Mouse (Mus musculus) gastrocnemius, postnatal 10 days (tissue): ENCODE measurements at regions not wholly inside any gene's neighbourhood (a gene's known extent, or its start where the extent isn't known, plus 50 kb on each side); places are given as distances from the start of the nearest gene placed in this dataset.
"Not testable (repeated sequence)": the region's sequence is repeated elsewhere in the genome, so short reads cannot be mapped to it uniquely, and the experiment has no call there.

Source experiments
- DNase-seq: peaks from one replicate; pipeline ENCODE4 v3.0.0; 2021; ENCODE audit warnings: mixed read lengths

- DNase-seq = no peak
Observed at GRCm38 (mm10) chr12:10445738-10446137, 55.2 kb downstream of the Rdh14 start.

- DNase-seq = no peak
Observed at GRCm38 (mm10) chr12:10457960-10458655, 67.5 kb downstream of the Rdh14 start.

GRCm38 (mm10) chr12:10461796-10462195 is 71.2 kb downstream of the Rdh14 start:
- no peak for DNase-seq

GRCm38 (mm10) chr12:10462956-10463355 is 72.4 kb downstream of the Rdh14 start:
- peak; percentile 55 for DNase-seq

GRCm38 (mm10) chr12:10473986-10474385 is 83.4 kb downstream of the Rdh14 start:
- no peak for DNase-seq

GRCm38 (mm10) chr12:10480781-10481180 is 90.2 kb downstream of the Rdh14 start:
- DNase-seq = no peak

GRCm38 (mm10) chr12:10482294-10483010 is 91.9 kb downstream of the Rdh14 start:
- no peak for DNase-seq

GRCm38 (mm10) chr12:10506721-10507120 is 116.1 kb downstream of the Rdh14 start:
- DNase-seq = no peak

- no peak for DNase-seq
Observed at GRCm38 (mm10) chr12:10513526-10513925, 123.0 kb downstream of the Rdh14 start.

GRCm38 (mm10) chr12:10514278-10514677 is 123.7 kb downstream of the Rdh14 start:
- no peak for DNase-seq

GRCm38 (mm10) chr12:10524509-10525286 is 134.1 kb downstream of the Rdh14 start:
- no peak for DNase-seq

- DNase-seq = no peak
Observed at GRCm38 (mm10) chr12:10525934-10526333, 135.4 kb downstream of the Rdh14 start.

- DNase-seq = no peak
Observed at GRCm38 (mm10) chr12:10529077-10529476, 138.5 kb downstream of the Rdh14 start.

- DNase-seq = no peak
Observed at GRCm38 (mm10) chr12:10530996-10531395, 140.4 kb downstream of the Rdh14 start.

- DNase-seq = no peak
Observed at GRCm38 (mm10) chr12:10533971-10534370, 143.4 kb downstream of the Rdh14 start.

GRCm38 (mm10) chr12:10536239-10536638 is 145.7 kb downstream of the Rdh14 start:
- DNase-seq = no peak

GRCm38 (mm10) chr12:10537069-10537468 is 146.5 kb downstream of the Rdh14 start:
- peak; percentile 64 for DNase-seq

- DNase-seq = no peak
Observed at GRCm38 (mm10) chr12:10549481-10550201, 159.1 kb downstream of the Rdh14 start.

- DNase-seq = not testable (repeated sequence)
Observed at GRCm38 (mm10) chr12:10554701-10555100, 164.1 kb downstream of the Rdh14 start.

GRCm38 (mm10) chr12:10562966-10563365 is 172.4 kb downstream of the Rdh14 start:
- DNase-seq = no peak

- no peak for DNase-seq
Observed at GRCm38 (mm10) chr12:10567881-10568280, 177.3 kb downstream of the Rdh14 start.

- DNase-seq = no peak
Observed at GRCm38 (mm10) chr12:10571643-10572377, 181.2 kb downstream of the Rdh14 start.
